Mouse (Mus musculus) kidney, postnatal 10 days (tissue): ENCODE measurements at regions not wholly inside any gene's neighbourhood (a gene's known extent, or its start where the extent isn't known, plus 50 kb on each side); places are given as distances from the start of the nearest gene placed in this dataset.
A peak's percentile ranks its signal among the peaks of the same experiment; 100 is the strongest.

Experiments used
- DNase-seq: peaks from one replicate; pipeline ENCODE4 v3.0.0; 2021; ENCODE audit warnings: mixed read lengths

GRCm38 (mm10) chr11:65475821-65476540 is 206.2 kb upstream of the Myocd start:
- peak; percentile 19 for DNase-seq

- peak; percentile 73 for DNase-seq
These were observed 205.5 kb upstream of the Myocd start for GRCm38 (mm10) chr11:65475302-65475701.

- no peak for DNase-seq
These were observed 200.3 kb upstream of the Myocd start for GRCm38 (mm10) chr11:65469762-65470741.

GRCm38 (mm10) chr11:65461044-65461443 is 191.3 kb upstream of the Myocd start:
- no peak for DNase-seq

GRCm38 (mm10) chr11:65448436-65448835 is 178.6 kb upstream of the Myocd start:
- no peak for DNase-seq

GRCm38 (mm10) chr11:65443466-65444024 is 173.8 kb upstream of the Myocd start:
- DNase-seq: no peak

- DNase-seq: no peak
These were observed 165.9 kb upstream of the Myocd start for GRCm38 (mm10) chr11:65435699-65436161.

- DNase-seq: no peak
These were observed 152.1 kb upstream of the Myocd start for GRCm38 (mm10) chr11:65421889-65422288.

GRCm38 (mm10) chr11:65408621-65409020 is 138.8 kb upstream of the Myocd start:
- DNase-seq: no peak

GRCm38 (mm10) chr11:65402460-65403154 is 132.8 kb upstream of the Myocd start:
- peak; percentile 48 for DNase-seq

GRCm38 (mm10) chr11:65389238-65389637 is 119.4 kb upstream of the Myocd start:
- DNase-seq: no peak

GRCm38 (mm10) chr11:65386291-65387061 is 116.7 kb upstream of the Myocd start:
- DNase-seq: peak; percentile 76

GRCm38 (mm10) chr11:65375361-65375760 is 105.6 kb upstream of the Myocd start:
- no peak for DNase-seq

- DNase-seq: no peak
These were observed 103.3 kb upstream of the Myocd start for GRCm38 (mm10) chr11:65373136-65373535.

GRCm38 (mm10) chr11:65372309-65372811 is 102.6 kb upstream of the Myocd start:
- peak; percentile 21 for DNase-seq

GRCm38 (mm10) chr11:65367825-65368224 is 98.0 kb upstream of the Myocd start:
- no peak for DNase-seq

- peak; percentile 42 for DNase-seq
These were observed 97.0 kb upstream of the Myocd start for GRCm38 (mm10) chr11:65366677-65367370.

- DNase-seq: no peak
These were observed 96.2 kb upstream of the Myocd start for GRCm38 (mm10) chr11:65365751-65366559.

GRCm38 (mm10) chr11:65364910-65365309 is 95.1 kb upstream of the Myocd start:
- DNase-seq: no peak

- DNase-seq: no peak
These were observed 94.1 kb upstream of the Myocd start for GRCm38 (mm10) chr11:65363846-65364245.
